Mouse (Mus musculus) heart, adult 2 months (tissue): Measurements from ENCODE around the gene Mak. TPM values are rescaled to one million over a fixed set of nuclear protein-coding genes. Genes with fewer than 3 reads are reported as not detected.
A peak's percentile ranks its signal among the peaks of the same experiment; 100 is the strongest.

Source experiments
- DNase-seq, 2 experiments: peaks; one replicate each; pipeline ENCODE4 v3.0.0; 2021
- H3K27ac ChIP-seq: fragments of 200-600 bp; 2 replicates; pipeline ENCODE4 v1.8.1; 2022
- H3K27me3 ChIP-seq: fragments of 200-500 bp; 2 replicates; pipeline ENCODE4 v1.6.1; 2012; ENCODE audit warnings: mild to moderate bottlenecking, low read length, inconsistent platforms, mixed read lengths; ENCODE audit not compliant: control insufficient read depth, insufficient read depth
- H3K36me3 ChIP-seq: fragments of 200-500 bp; 2 replicates; pipeline ENCODE4 v1.6.1; 2012; ENCODE audit warnings: low read length, inconsistent platforms; ENCODE audit not compliant: control insufficient read depth, insufficient read depth
- H3K4me1 ChIP-seq: fragments of 200-500 bp; 2 replicates; pipeline ENCODE4 v1.6.1; 2011; ENCODE audit warnings: low read length; ENCODE audit not compliant: control insufficient read depth, insufficient read depth
- H3K4me3 ChIP-seq: fragments of 200-600 bp; 2 replicates; pipeline ENCODE4 v1.8.1; 2022
- H3K79me2 ChIP-seq: fragments of 200-500 bp; replicated peaks from 2 replicates; pipeline ENCODE4 v1.6.1; 2012; ENCODE audit warnings: mild to moderate bottlenecking, inconsistent platforms, low read length, moderate library complexity, mixed read lengths; ENCODE audit not compliant: control insufficient read depth, insufficient read depth
- H3K9ac ChIP-seq: fragments of 200-500 bp; 2 replicates; pipeline ENCODE4 v1.6.1; 2012; ENCODE audit warnings: low read depth, mild to moderate bottlenecking, control low read depth, inconsistent platforms, low read length, mixed read lengths
- CTCF ChIP-seq: fragments of 200-600 bp; IDR thresholded peaks from 2 replicates; pipeline ENCODE4 v1.8.1; 2022; ENCODE audit warnings: antibody characterized with exemption, mild to moderate bottlenecking, moderate library complexity
- EP300 ChIP-seq: fragments of 200-500 bp; IDR thresholded peaks from 2 replicates; pipeline ENCODE4 v1.6.1; 2011; ENCODE audit warnings: low read depth, low read length, control low read depth; ENCODE audit not compliant: insufficient read depth
- POLR2A ChIP-seq: fragments of 200-500 bp; IDR thresholded peaks from 2 replicates; pipeline ENCODE4 v1.6.1; 2011; ENCODE audit warnings: mild to moderate bottlenecking, low read depth, low read length, control low read depth; ENCODE audit not compliant: insufficient read depth
- WGBS: fragments of 180-500 bp; shearing (Covaris S2); methylation state at CpG from one replicate; pipeline ENCODE4 v1.1.7; 2018; 5-methylcytosine and 5-hydroxymethylcytosine counted together
- intact Hi-C: fragments of 180-260 bp; cut with DNase I; formaldehyde crosslinking; loops from one replicate; pipeline ENCODE4 v1.15.1; 2025
- polyA plus RNA-seq: library from polyadenylated mRNA; depleted of rRNA; stranded (reverse); fragments of >200 nt; gene quantifications from 2 replicates; pipeline ENCODE4 v1.2.3, GENCODE M21; 2012
- total RNA-seq, 2 experiments: library from RNA; stranded (reverse); gene quantifications; 2 replicates each; pipeline ENCODE4 v1.2.3; 2021

Mak gene
- total and polyA plus RNA-seq, 3 experiments = 0.25 TPM; not detected in 2

DNA sequence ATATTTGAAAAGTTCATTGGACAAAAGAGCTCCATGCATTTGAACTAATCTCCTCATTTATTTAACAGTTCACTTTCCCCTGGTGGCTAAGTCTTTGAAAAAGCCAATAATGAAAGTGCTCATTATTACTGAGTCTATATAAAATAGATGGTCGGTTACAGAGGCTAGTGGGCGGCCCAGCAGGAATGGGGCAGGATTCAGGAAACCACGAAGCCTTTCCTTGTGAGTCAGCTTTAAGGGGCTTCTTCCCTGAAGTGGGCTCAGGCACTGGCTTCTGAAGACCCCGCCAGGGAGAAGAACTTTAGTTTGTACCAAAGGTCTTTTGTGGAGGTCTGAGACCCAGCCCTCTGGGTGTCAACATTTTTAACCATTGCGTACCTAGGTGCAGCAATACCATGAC is 27.5 kb downstream of the Mak start:
- TF ChIP-seq CTCF = no peak
- no peak for TF ChIP-seq POLR2A
- no peak for TF ChIP-seq EP300
- intact Hi-C loops = no loop called here
- Histone ChIP-seq H3K27ac (no peak overlapping the region), H3K27me3 (no peaks in the 10 kb centered on the region), H3K36me3 (no peaks in the 10 kb centered on the region), H3K4me1 (no peaks in the 10 kb centered on the region), H3K9ac (no peak overlapping the region), H3K4me3 (no peak overlapping the region), H3K79me2 (no peaks in the 10 kb centered on the region)
- no peak for DNase-seq
- 76% methylated on average over 5 of the region's 5 CpGs for whole genome bisulfite sequencing

DNA sequence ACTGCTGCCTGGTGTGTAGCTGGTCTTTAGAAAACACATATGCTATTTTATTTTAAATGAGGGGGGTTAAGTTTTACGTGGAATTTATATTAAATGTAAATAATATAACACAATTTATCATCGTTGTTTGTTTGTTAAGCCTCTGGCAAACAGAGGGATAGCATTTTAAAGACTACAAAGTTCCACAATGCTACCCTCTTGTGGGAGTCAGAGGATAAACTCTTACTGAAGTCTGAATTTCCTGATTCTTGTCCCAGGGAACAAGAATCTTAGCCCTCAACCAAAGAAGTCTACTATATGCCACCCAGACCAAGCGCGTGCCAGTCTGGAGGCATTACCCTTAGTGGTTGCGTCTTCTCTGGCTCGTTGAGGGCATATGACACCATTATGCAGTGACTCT is 32.2 kb downstream of the Mak start:
- Histone ChIP-seq H3K4me3 (no peak overlapping the region), H3K27me3 (no peaks in the 10 kb centered on the region), H3K36me3 (no peaks in the 10 kb centered on the region), H3K79me2 (no peaks in the 10 kb centered on the region), H3K9ac (no peak overlapping the region), H3K27ac (no peak overlapping the region), H3K4me1 (no peaks in the 10 kb centered on the region)
- intact Hi-C loops = loop anchor here (5.0 kb wide), 2 partner anchors 205 to 265 kb away; no protein-coding TSS in a partner anchor
- TF ChIP-seq EP300 (no peak), CTCF (peak; percentile 51)
- DNase-seq = no peak
- WGBS = 79% methylated on average over 6 of the region's 6 CpGs

DNA sequence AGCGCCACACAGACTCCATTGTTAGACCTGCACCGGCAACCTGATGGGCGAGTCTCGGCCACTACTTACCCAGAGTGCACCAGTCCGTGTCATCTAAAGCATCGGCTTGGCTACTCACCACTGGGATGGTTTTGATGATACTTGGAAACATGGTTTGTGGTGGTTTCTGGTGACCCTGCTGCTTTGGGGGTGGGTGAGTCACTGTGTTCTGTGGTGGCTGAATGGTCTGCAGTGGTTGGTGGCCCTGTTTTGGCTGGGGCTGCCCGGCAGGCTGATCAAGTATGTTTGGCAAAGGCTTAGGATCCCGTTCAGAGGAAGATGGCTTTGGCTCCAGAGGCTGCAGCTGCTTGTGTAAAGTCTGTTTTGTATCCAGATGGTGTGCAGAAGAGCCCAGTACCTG is 33.6 kb downstream of the Mak start:
- H3K27me3 ChIP-seq = no peaks in the 10 kb centered on the region
- no peaks in the 10 kb centered on the region for H3K79me2 ChIP-seq
- 85% methylated on average over 8 of the region's 8 CpGs for WGBS
- intact Hi-C loops = loop anchor here (5.0 kb wide), 2 partner anchors 204 to 264 kb away; no protein-coding TSS in a partner anchor
- TF ChIP-seq EP300 (no peak), CTCF (no peak), POLR2A (no peak)
- H3K4me3 ChIP-seq = no peak overlapping the region
- H3K4me1 ChIP-seq = no peaks in the 10 kb centered on the region
- H3K9ac ChIP-seq = no peak overlapping the region
- no peaks in the 10 kb centered on the region for H3K36me3 ChIP-seq
- DNase-seq = no peak
- H3K27ac ChIP-seq = no peak overlapping the region

DNA sequence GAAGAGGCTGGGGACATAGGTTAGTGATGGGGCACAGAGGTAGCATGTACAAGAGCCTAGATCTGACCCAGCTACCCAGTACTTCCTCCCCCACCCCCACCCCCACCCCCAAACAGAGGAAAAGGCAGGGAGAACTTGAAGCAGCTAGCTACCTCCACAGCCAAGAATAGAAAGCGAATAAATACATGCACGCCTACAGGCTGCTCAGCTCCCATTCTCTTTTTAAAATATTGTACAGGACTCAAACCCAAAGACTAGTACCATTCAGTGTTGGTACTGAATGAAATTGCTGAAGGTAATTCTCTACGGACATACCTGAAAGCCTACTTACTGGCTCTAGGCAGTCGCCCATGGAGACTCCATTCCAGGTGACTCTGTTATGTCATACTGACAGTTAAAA is 37.0 kb downstream of the Mak start:
- Histone ChIP-seq H3K27ac (no peak overlapping the region), H3K79me2 (no peaks in the 10 kb centered on the region), H3K4me3 (no peak overlapping the region), H3K9ac (no peak overlapping the region), H3K27me3 (no peaks in the 10 kb centered on the region), H3K36me3 (no peaks in the 10 kb centered on the region), H3K4me1 (no peaks in the 10 kb centered on the region)
- no peak for DNase-seq
- intact Hi-C loops = no loop called here
- TF ChIP-seq CTCF (no peak), POLR2A (no peak), EP300 (no peak)
- 81% methylated on average over 4 of the region's 4 CpGs for WGBS

DNA sequence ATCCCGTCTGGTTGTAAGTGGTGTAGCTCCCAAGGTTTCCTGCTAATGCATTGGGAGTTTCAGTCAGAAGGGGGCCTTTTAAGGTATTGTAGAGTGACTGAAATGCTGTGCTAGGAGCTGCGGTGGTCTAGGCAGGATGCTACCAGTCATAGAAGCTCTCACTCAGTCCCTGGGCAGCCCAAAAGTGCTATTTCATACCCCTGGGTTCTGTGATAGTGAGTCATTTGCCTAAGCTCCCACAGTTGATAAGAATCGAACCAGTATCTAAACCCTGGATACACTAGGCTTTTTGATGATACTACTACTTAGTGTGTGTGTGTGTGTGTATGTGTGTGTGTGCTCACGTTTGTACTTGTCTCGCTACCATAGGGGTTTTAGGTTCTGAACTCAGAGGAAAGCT is 49.4 kb downstream of the Mak start:
- no peak overlapping the region for H3K27ac ChIP-seq
- no peak overlapping the region for H3K4me3 ChIP-seq
- no peak overlapping the region for H3K9ac ChIP-seq
- no peak for TF ChIP-seq CTCF
- WGBS = 63% methylated on average over 5 of the region's 5 CpGs
- DNase-seq = no peak
- H3K36me3 ChIP-seq = no peaks in the 10 kb centered on the region
- intact Hi-C loops = no loop called here
- no peaks in the 10 kb centered on the region for H3K4me1 ChIP-seq
- no peaks in the 10 kb centered on the region for H3K79me2 ChIP-seq
- no peaks in the 10 kb centered on the region for H3K27me3 ChIP-seq

DNA sequence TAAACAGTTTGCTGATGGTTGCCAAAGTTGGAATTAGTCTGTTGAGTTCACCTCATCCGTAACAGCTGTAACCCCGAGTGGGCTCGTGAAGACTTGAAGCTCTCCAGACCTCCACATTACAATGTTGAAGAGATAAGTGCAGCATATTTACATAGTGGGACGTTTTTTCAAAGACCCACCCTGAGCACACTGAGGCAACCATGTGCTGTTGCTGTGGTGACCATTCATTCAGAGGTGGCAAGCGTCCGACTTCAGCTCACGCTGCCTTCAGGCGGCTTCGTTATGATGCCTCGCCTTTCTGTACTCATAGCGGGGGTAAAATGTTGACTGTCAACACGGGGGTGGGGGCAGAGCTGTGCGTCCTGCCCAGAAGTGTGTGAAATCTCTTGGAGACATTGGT is 57.4 kb downstream of the Mak start:
- Histone ChIP-seq H3K4me3 (no peak overlapping the region), H3K9ac (no peak overlapping the region), H3K27ac (no peak overlapping the region), H3K4me1 (peaks cover 1% of the 10 kb centered on the region), H3K79me2 (no peaks in the 10 kb centered on the region), H3K36me3 (no peaks in the 10 kb centered on the region), H3K27me3 (no peaks in the 10 kb centered on the region)
- TF ChIP-seq EP300 (no peak), POLR2A (no peak), CTCF (no peak)
- no peak for DNase-seq
- WGBS = 77% methylated on average over 13 of the region's 13 CpGs
- intact Hi-C loops = no loop called here

DNA sequence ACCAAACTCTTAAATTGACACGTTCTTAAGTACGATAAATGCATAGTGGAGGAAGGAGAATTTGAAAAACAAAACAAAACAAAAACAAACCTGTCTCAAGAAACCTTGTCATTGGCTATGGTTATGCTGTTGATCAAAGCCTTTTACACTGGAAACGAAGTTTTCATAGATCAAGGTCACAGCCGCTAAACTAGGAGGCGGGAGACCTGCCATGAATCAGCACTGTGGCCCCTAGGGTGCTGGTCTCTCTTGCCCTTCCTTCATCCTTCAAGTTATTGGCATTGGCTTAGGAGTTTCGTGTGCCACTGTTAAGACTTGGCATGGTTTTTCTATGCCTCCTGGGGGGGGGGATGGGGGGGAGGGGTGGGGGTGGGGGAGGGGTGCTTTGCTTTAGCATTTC is 57.9 kb downstream of the Mak start:
- WGBS = 81% methylated on average over 6 of the region's 6 CpGs
- Histone ChIP-seq H3K4me1 (peaks cover 5% of the 10 kb centered on the region), H3K9ac (no peak overlapping the region), H3K27me3 (no peaks in the 10 kb centered on the region), H3K36me3 (no peaks in the 10 kb centered on the region), H3K79me2 (no peaks in the 10 kb centered on the region), H3K4me3 (no peak overlapping the region), H3K27ac (no peak overlapping the region)
- DNase-seq = no peak
- intact Hi-C loops = no loop called here
- TF ChIP-seq CTCF (no peak), EP300 (no peak), POLR2A (no peak)
